Mouse (Mus musculus) T-helper 2 cell (primary cell): Measurements from ENCODE around the gene P4ha2.

Source experiments
- in situ Hi-C: fragments of 300-600 bp; cut with MboI, MseI; formaldehyde crosslinking; loops from one replicate; pipeline ENCODE4 v1.15.1; 2025; ENCODE audit warnings: high pct_unique_total_duplicates

The P4ha2 gene

DNA sequence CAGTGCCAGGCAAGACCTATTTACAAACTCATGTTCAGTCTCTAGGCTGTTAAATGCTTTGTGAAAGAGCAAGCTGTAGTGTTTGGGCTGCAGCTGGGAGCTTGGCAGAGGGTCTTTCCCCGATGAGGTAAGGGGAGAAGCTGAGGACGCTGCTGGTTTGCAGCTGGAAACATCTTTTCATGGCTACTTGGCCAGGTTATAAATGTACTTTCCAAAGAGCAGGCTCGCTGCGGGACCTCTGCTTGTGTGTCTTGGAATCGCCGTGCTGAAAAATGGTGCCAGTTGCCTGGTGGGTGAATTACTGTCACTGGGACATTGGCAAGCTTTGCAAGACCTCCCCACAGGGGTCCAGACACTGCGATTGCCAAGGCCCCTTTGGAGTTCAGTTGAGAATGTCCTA is 7.3 kb downstream of the P4ha2 start:
- in situ Hi-C loops, result no loop called here

DNA sequence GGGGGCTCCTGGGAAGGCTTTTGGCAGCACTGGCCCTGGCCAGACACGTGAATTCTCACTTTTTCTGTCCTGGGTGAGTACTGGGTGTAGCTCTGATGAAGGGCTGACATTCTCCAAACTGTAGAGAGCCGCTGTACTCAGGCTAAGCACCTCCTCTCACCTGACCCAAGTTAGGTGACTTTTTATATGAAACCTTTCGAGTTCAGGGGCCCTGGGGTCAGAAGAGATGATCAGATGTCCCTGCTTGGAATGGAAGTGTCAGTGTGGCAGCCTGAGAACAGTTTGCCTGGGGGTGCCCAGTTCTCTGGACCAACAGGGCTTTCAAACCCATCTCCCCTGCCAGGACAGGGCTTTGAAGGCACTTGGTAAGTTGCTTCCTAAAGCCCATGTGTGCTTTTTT is 8.2 kb downstream of the P4ha2 start:
- in situ Hi-C loops, result no loop called here

DNA sequence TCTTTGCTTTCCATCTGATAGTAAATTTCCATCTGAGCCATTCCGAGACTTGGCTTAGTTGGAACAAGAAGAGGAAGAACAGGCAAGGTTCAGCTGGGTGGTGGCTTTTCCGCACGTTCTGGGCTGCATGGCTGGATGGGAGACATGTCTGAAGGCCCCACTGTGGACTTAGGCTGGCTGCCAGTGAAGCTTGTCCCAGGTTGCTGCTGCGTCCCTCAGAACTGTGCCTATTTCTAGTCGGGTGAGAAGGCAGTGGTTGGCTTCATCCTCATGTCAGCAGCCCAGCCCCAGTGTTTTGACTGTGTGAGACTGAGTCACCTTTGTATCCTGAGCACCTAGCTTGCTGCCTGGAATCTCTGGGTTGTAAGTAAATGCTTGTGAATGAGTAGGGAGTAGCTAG is 9.0 kb downstream of the P4ha2 start:
- in situ Hi-C loops, result no loop called here

DNA sequence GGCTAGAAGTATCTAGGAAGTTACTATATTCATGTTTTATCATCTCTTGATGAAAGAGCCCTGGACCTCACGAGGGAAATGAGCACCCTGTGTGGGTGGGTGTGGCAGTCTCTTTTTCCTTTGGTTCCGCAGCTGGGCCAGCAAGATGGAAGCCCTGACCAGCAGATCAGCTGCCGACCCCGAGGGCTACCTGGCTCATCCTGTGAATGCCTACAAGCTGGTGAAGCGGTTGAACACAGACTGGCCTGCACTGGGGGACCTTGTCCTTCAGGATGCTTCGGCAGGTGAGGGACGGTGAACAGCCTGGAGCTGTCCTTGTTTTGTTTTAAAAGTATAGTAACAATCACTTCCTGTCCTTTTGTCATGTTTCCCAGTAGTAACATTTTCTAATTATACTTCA is 11.4 kb downstream of the P4ha2 start:
- in situ Hi-C loops, result no loop called here

DNA sequence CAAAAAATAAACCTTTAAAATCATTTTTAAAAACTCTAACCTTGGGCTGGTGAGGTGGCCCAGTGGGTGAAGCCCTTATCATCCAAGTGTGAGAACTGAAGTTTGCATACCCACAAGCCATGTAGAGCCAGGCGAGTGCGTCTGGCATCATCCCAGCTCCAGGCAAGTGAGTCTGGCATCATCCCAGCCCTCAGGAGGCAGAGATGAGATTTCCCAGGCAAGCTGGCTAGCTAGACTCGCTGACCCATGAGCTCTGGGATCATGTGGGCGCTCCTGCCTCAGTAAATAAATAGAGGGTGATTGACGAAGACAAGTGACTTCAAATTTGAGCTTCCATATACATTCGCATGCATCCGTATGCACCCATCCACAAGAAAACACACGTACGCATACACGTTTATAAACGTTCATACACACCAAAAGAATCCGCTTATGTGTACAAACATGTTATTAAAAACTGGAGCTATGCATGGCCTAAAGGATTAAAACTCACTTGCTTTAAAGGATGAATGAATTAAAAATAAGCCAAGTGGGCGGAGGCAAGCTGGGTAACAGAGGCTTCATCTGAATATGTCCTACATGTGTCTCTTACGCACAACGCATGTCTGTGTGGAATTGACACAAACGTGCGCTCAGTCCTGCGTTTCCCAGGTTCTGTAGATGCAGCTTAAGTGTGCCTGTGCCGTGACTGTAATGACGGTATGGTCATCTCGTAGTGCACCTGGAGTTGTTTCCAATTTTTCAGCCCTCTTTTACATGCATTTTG is 12.3 kb downstream of the P4ha2 start:
- in situ Hi-C loops, result no loop called here

DNA sequence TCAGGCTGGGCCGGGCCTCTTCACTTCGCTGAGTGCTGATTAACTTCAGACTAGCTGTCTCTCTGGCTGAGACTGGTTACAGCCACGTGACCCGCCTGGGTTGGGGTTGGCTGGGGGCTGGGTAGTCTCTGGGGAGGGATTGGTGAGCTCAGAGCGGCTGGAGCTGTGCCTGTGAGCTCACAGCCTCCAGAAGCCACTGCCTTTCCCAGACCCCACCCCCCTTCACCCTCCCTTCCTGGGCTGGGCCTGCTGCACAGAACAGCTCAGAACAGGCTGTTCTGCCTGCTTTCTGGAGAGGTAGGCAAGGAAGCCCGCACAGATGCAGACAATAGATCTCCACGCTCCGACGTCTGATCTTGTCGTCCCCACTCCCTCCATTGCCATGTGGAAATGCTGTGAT is 13.0 kb downstream of the P4ha2 start:
- in situ Hi-C loops, result no loop called here

DNA sequence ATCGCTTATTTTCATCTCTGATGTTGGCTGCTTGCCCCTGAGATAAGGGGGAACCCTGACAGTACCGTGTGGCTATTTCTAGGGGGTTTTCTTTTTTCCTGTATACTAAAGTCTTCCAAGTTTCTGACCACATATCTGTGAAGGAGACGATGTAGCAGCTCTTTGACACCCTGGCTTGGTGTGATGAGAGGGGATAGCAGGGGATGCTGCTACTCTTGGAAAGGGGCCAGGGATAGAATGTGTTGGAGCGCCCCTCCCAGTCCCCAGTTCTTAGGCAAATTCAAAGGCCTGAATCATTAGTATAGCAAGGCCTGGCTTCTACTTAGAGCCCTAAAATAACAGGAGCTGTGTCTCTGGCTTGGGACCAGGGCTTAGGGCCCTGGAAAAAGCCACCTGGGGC is 13.5 kb downstream of the P4ha2 start:
- in situ Hi-C loops, result no loop called here

DNA sequence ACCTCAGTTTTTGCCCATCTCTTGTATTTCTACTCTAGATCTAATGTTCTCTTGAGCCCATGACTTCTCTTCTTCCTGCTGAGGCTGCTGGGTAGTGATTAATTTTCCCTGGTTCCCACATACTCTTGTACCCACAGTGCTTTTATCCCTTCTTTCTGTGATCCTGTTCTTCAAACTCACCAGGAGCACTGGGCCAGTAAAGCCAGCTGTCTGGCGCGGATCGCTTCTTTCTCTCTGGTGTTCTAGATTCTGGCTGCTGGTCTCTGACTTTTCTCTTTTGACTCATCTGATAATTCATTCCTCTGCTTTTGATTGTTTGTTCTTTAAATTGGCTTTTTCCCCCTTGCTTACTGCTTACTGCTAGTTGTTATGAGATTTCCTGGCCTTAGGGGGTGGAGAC is 14.9 kb downstream of the P4ha2 start:
- in situ Hi-C loops, result loop anchor here (5.0 kb wide), 1 partner anchor 68 kb away; no protein-coding TSS in a partner anchor

DNA sequence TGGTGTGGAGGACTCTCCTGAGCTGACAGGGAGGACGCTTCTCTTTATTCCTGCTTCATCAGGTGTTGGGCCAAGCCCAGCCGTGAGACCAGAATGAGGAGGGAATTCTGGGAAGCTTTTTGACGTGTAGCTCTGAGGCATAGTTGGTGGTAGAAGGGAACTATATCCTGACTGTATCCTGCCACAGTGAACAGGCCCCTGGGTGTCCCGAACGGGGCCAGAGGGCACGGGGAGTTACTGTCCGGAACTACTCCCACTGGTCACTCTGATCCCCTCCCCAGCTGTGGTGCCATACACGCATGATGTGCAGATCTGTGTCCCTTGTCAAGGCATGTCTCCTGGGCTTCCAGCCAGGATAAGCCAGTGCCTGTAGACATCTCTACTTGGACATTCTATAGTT is 15.4 kb downstream of the P4ha2 start:
- in situ Hi-C loops, result loop anchor here (5.0 kb wide), 1 partner anchor 67 kb away; no protein-coding TSS in a partner anchor

DNA sequence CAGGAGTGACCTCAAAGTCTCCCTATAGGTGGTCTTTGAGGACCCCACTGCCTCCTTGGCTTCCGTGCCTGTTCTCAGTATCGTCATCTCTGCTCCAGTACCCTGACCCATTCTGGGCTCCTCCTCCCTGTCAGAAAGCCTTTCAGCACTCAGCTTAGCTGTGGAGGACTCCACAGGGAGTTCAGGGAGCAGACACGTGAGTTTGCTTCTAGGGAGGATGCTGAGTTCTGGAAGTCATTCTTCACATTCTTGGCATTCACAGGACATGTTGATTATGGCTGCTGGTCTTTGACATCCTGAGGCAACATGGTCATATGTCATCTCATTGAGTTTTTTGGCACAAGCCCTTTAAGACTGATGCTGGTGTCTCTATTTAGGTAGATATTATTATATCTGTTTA is 16.0 kb downstream of the P4ha2 start:
- in situ Hi-C loops, result loop anchor here (5.0 kb wide), 1 partner anchor 66 kb away; no protein-coding TSS in a partner anchor

DNA sequence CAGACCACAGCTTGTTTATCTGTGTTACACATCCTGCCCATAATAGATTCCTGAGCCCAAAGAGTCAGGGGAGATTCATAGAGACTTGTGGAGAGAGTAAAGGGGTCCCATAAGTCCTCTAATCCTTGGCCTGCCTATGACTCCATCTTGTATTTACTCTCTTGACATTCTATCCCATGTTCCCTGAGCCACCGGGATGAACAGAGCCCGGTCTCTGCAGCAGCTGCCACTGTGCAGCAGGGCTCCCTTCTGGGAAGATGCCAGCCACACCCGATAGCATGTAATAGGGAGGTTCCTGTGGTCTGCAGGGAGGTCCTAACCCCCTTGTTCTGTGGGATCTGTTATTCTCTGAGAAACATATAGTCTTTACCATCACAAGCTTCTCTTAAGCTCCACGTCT is 16.5 kb downstream of the P4ha2 start:
- in situ Hi-C loops, result loop anchor here (5.0 kb wide), 1 partner anchor 66 kb away; no protein-coding TSS in a partner anchor

DNA sequence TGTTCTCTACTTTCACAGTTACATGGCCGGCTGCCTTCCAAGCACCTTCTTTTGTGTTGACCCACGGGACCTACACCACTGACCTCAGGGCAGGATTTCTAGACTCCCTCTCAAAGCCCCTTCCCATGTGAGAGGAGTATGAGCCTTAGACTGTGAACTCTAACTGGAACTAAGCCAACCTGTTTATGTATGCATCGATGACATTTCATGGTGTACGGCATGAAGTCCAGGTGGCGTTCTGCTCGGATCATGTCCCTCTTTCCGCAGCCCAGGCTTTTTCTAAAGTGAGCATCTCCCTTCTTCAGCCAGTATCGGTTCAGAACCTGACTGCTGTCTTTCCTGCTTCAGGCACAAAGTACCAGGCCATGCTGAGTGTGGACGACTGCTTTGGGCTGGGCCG is 17.2 kb downstream of the P4ha2 start:
- in situ Hi-C loops, result loop anchor here (5.0 kb wide), 1 partner anchor 65 kb away; no protein-coding TSS in a partner anchor

DNA sequence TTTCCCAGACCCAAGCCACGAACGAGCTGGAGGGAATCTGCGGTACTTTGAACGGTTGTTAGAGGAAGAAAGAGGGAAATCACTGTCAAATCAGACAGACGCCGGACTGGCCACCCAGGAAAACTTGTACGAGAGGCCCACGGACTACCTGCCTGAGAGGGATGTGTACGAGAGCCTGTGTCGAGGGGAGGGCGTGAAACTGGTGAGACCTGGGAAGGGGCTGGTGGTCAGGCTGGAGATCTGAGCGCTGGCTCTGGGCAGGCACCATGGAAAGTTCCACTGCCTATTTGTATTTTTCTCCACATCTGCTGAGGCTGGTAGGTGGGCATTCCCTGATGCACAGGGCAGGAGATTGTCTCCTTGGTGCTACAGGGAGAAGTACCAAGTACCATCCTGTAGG is 19.2 kb downstream of the P4ha2 start:
- in situ Hi-C loops, result loop anchor here (5.0 kb wide), 1 partner anchor 63 kb away; no protein-coding TSS in a partner anchor

DNA sequence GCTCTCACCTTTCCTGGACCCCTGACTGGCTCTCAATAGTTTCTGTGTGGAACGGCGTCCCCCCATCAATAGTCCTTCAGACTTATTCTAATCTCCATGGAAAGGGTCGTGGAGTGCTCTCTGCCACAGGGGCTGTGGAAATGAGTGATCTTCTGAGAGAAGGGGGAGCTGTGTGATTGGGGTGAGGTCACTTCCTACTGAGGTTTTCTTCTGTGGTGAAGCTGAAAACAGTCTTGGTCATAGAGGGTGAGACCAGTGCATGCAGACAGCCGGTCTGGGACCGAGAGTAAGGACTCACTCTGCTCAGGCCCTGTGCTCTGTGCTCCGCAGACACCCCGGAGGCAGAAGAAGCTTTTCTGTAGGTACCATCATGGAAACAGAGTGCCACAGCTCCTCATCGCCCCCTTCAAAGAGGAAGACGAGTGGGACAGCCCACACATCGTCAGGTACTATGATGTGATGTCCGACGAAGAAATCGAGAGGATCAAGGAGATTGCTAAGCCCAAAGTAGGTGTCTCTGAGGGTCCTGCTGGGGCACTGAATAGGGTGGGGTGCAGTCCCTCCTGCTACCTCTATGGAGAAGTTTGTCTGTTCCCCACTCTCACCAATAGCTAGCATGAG is 20.0 kb downstream of the P4ha2 start:
- in situ Hi-C loops, result loop anchor here (5.0 kb wide), 1 partner anchor 62 kb away; no protein-coding TSS in a partner anchor

DNA sequence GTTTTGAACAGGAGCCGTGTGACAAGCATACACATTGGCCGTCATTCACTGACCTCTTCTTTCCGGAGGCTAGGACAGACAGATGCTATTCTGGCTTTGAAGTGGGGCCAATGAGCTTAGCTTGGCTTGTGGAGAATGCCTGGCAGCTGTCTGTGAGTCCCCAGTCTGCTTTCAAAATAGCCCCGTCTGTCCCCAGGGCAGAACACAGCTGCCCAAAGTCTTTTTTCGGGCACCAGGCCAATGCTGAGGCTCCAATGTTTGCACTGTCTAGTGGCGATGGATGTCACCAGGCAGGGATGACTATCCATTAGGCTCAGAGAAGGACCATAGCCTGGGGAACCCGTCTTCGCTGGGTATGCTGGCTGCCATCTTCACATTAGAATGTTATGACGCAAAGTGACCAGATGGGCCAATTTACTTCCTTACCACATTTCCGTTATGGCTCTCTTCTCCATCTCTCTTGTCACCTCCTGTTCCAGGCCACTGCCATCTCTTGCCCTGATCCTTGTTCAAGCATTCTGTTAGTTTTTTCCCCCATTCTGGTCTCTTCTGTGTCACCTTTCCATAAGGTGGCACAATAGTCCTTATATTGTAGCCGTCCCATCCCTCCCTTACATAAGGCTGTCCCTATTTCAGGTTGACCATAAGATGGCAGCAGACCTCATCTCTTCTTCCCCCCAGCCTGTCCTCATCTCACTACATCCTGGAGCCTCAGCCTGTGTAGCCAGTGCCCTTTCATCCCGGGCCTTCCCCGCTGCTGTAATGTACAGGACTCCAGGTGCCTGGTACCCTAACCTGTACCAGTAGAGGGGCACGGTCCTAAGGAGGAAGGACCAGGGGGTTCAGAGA is 22.7 kb downstream of the P4ha2 start:
- in situ Hi-C loops, result no loop called here

DNA sequence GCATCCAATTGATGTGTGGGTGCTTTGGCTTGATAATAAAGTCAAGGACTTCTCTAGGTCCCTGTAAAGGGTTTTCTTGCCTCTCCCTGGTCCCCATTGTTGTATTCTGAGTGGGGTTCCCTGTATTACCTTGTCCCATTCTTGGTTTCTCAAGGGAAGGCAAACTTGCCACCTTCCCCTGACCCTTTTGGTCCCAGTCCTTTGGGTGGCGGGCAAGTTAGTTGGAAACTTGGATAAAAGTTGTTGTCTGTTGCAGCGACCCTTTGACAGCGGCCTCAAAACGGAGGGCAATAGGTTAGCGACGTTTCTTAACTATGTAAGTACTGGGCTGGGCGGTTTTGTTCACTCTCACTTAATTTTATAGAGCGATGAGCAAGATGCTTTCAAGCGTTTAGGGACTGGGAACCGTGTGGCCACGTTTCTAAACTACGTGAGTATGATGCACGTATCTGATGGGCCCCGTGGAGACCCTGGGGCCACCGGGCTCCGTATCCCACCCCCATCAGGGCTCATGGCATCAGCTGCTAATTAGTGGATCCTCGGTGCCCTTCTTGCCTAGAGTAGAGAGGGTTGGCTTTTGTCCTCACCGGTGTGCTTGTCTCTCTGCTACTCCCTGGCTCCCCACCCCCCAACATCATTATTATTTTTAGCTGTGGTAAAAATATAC is 26.2 kb downstream of the P4ha2 start:
- in situ Hi-C loops, result no loop called here

DNA sequence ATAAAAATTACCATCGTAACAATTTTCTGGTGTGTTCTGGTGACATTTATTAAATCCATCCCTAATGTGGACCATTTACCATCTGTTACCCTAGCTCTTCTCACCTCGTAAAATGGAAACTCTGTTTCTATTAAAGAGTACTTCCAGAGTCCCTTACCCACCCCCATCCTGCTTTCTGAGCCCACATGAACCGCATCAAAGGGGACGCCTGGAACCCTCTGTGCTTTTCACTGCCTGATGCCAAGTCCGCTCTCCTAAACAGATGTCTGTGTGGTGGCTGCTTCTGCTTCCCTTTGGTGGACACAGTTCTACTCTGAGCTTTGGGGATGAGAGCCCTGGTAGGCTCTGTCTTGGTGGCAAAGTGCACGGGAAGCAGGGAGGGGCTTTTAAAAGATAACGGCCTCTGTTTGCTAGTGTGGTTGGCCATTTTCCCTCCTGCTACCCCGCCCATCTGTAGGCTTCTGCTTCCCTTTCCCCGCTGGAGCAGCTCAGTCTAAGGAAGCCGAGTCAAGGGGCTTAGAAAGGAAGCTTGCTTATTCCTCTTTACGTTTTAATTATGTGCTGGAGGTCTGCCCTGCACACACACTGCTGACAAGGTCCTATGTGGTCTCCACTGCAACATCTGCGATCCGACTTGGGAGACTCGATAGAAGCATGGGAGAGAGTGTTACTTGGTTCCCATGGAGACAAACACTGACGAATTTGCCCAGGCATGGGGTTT is 26.9 kb downstream of the P4ha2 start:
- in situ Hi-C loops, result no loop called here

DNA sequence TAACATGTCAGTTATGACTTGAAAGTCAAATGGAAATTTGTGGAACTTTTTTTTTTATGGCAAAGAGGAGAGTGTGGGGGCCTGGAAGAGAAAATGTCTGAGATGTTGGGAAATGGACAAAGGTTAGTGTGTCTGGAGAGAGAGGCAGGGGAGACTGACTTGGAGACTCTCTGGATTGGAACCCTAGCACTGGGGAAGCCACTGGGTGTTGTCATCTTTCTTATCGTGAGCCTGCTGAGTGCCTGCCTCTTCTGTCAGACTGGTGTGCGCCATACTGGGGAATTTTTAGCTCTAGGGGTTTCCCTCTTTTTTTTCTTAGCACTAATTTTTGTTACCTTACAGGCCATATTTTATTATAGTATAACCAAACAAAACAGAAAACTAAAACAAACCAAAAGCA is 27.5 kb downstream of the P4ha2 start:
- in situ Hi-C loops, result no loop called here

DNA sequence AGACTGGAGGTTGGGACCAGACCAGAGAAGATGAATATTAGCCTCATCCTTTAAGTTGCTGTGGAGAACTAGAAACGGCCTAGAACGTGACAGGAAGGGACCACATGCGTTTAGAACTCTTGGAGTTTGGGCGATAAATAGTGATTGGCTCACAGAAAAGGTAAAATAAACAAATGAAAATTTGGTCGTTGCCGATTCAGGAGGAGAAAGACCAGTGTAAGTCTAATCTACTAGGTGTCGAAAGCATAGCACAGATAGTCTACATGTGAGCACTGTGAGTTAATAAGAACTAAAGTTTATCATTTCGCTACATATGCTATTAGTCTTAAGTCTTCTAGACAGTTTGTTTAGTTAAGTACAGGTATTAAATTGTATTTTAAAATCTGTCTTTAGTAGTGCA is 30.1 kb downstream of the P4ha2 start:
- in situ Hi-C loops, result loop anchor here (10.0 kb wide), 1 partner anchor 235 kb away; no protein-coding TSS in a partner anchor

DNA sequence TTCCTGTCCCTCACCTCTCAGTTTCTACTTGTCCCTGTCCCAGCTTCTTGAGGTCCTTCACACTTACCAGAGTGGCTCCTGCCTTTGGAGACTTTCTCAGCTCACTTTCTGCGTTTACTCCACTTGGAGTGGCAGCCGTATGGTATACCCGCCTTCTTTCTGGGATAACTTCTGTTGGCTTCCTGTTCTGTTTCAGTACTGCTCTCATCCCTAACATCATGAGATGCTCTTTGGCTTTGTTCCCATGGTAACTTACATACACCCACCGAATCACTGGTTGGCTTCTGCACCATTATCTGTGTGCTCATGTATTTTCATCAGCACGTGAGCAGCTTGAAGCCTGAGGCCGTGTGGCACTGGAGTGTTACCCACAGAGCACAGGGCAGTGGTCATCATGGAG is 30.8 kb downstream of the P4ha2 start:
- in situ Hi-C loops, result loop anchor here (10.0 kb wide), 1 partner anchor 234 kb away; no protein-coding TSS in a partner anchor

DNA sequence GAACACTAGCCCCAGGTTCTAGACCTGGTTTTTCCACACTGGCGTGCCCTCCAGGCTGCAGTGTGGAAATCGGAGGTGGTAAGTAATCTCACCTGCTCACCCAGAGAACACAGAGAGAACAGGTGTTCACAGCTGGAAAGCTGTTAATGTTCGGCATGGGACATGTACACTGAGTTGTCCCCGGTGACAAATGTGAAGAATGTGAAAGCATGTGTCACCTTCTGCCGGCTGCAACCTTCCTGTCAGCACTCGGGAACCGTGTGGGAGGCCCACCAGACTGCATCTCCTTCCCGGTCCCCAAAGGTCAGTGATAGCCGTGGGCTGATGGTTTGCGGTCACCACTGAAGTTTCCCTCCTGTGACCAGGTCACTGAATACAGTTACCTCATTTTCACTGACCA is 32.4 kb downstream of the P4ha2 start:
- in situ Hi-C loops, result loop anchor here (10.0 kb wide), 1 partner anchor 233 kb away; no protein-coding TSS in a partner anchor
